Mouse (Mus musculus): ENCODE data around the gene Gm6588.

- TF ChIP-seq CTCF (IDR thresholded peaks at IDR 0.05; ENCODE audit: extremely low read depth, insufficient read depth, insufficient read length, insufficient replicate concordance) (no peak), POLR2A (IDR thresholded peaks at IDR 0.05; ENCODE audit: low read depth, low read length) (no peak)
These were observed 38.2 kb upstream of the Gm6588 start for GRCm38 (mm10) chr5:112411072-112411471.
